Mouse (Mus musculus) cerebellum, postnatal 36 days (tissue): ENCODE measurements around the gene Flvcr1.

Experiments used
- DNase-seq, 2 experiments: peaks; one replicate each; pipeline ENCODE4 v3.0.0; 2021 to 2022; ENCODE audit warnings: mixed read lengths in 2 of 2

Gene Flvcr1

GRCm38 (mm10) chr1:191026021-191026713, at the start of gene Flvcr1:
TSS of gene Flvcr1 (minus strand) at chr1:191026158.
- peak; percentile 97 to 99 for DNase-seq

- peak; percentile 55 to 59 for DNase-seq
Observed at GRCm38 (mm10) chr1:191075199-191075883, 49.4 kb upstream of the Flvcr1 start.

GRCm38 (mm10) chr1:191073486-191073885, 47.5 kb upstream of the Flvcr1 start:
- DNase-seq: no peak

- DNase-seq: no peak
Observed at GRCm38 (mm10) chr1:191073001-191073400, 47.0 kb upstream of the Flvcr1 start.

GRCm38 (mm10) chr1:191072329-191072913, 46.5 kb upstream of the Flvcr1 start:
- no peak for DNase-seq

- no peak for DNase-seq
Observed at GRCm38 (mm10) chr1:191071613-191072012, 45.7 kb upstream of the Flvcr1 start.

GRCm38 (mm10) chr1:191070259-191070658, 44.3 kb upstream of the Flvcr1 start:
- no peak for DNase-seq

- DNase-seq: no peak
Observed at GRCm38 (mm10) chr1:191068377-191068776, 42.4 kb upstream of the Flvcr1 start.

GRCm38 (mm10) chr1:191065188-191065587, 39.2 kb upstream of the Flvcr1 start:
- no peak for DNase-seq

GRCm38 (mm10) chr1:191064535-191064934, 38.6 kb upstream of the Flvcr1 start:
- DNase-seq: no peak

- no peak for DNase-seq
Observed at GRCm38 (mm10) chr1:191063700-191064099, 37.7 kb upstream of the Flvcr1 start.

GRCm38 (mm10) chr1:191062781-191063485, 37.0 kb upstream of the Flvcr1 start, which contains the start of the genes Tatdn3 and Nsl1:
TSS of gene Tatdn3 (minus strand) at chr1:191062932.
TSS of gene Nsl1 (plus strand) at chr1:191063012.
- peak; percentile 90 to 97 for DNase-seq

- DNase-seq: no peak
Observed at GRCm38 (mm10) chr1:191062241-191062780, 36.4 kb upstream of the Flvcr1 start.

- no peak for DNase-seq
Observed at GRCm38 (mm10) chr1:191057461-191057860, 31.5 kb upstream of the Flvcr1 start.

- DNase-seq: no peak
Observed at GRCm38 (mm10) chr1:191055533-191055873, 29.5 kb upstream of the Flvcr1 start.

- DNase-seq: no peak
Observed at GRCm38 (mm10) chr1:191054870-191055532, 29.0 kb upstream of the Flvcr1 start.

GRCm38 (mm10) chr1:191053555-191053954, 27.6 kb upstream of the Flvcr1 start:
- DNase-seq: no peak

- no peak for DNase-seq
Observed at GRCm38 (mm10) chr1:191046231-191046824, 20.4 kb upstream of the Flvcr1 start.

GRCm38 (mm10) chr1:191045264-191045663, 19.3 kb upstream of the Flvcr1 start:
- DNase-seq: no peak

GRCm38 (mm10) chr1:191042688-191043087, 16.7 kb upstream of the Flvcr1 start:
- DNase-seq: no peak

GRCm38 (mm10) chr1:191042106-191042505, 16.1 kb upstream of the Flvcr1 start:
- DNase-seq: no peak

- DNase-seq: no peak
Observed at GRCm38 (mm10) chr1:191041352-191041751, 15.4 kb upstream of the Flvcr1 start.
